Mouse (Mus musculus): ENCODE results near the gene Mcf2l. TPM values are rescaled to one million over a fixed set of nuclear protein-coding genes. Genes with fewer than 3 reads are reported as not detected.

Gene Mcf2l
- total and polyA plus RNA-seq, 2 experiments from 2014 or later, result 6.6 to 22.9 TPM

- ATAC-seq (ENCODE audit: insufficient read depth, low read depth), result no peak
These were observed 148.2 kb downstream of the Mcf2l start for GRCm38 (mm10) chr8:13021830-13022229.

GRCm38 (mm10) chr8:13025487-13026224 lies 152.1 kb downstream of the Mcf2l start, which contains the start of gene F7:
TSS of gene F7 (plus strand) at chr8:13026034.
- Histone ChIP-seq H3K4me2 (ENCODE audit: low read depth, low read length) (no peak within 1 kb of the TSS), H3K27ac (ENCODE audit: low read depth) (no peak within 1 kb of the TSS), H3K27me3 (ENCODE audit: control insufficient read depth, insufficient read depth, low read length) (no peaks in the 10 kb centered on the region), H3K4me1 (ENCODE audit: control insufficient read depth, insufficient read depth) (no peaks in the 10 kb centered on the region), H3K9me3 (replicated peaks; ENCODE audit: control insufficient read depth, low read length) (no peaks in the 10 kb centered on the region), H3K36me3 (replicated peaks; ENCODE audit: control insufficient read depth, insufficient read depth, low read length) (no peaks in the 10 kb centered on the region), H3K4me3 (ENCODE audit: low read depth, low read length) (no peak within 1 kb of the TSS), H3K9ac (replicated peaks; ENCODE audit: low read depth, low read length) (no peak within 1 kb of the TSS)
- ATAC-seq (ENCODE audit: insufficient read depth, low read depth), result no peak
- TF ChIP-seq EP300 (IDR thresholded peaks at IDR 0.05; ENCODE audit: low read depth), result no peak
- no peak for TF ChIP-seq CTCF (IDR thresholded peaks at IDR 0.05; ENCODE audit: low read depth)
- 60% methylated on average over 10 of the region's 10 CpGs for WGBS
- no peak for DNase-seq (ENCODE audit: low spot score)

More at GRCm38 (mm10) chr8:13021830-13022229, 148.2 kb downstream of the Mcf2l start:
- DNase-seq (ENCODE audit: low spot score), result no peak
- no peaks in the 10 kb centered on the region for H3K4me1 ChIP-seq (ENCODE audit: control insufficient read depth, insufficient read depth)
- H3K9ac ChIP-seq (replicated peaks; ENCODE audit: low read depth, low read length), result no peak overlapping the region
- TF ChIP-seq CTCF (IDR thresholded peaks at IDR 0.05; ENCODE audit: low read depth) (no peak), EP300 (IDR thresholded peaks at IDR 0.05; ENCODE audit: low read depth) (no peak)
- H3K36me3 ChIP-seq (replicated peaks; ENCODE audit: control insufficient read depth, insufficient read depth, low read length), result no peaks in the 10 kb centered on the region
- H3K27ac ChIP-seq (ENCODE audit: low read depth), result no peak overlapping the region
- no peaks in the 10 kb centered on the region for H3K27me3 ChIP-seq (ENCODE audit: control insufficient read depth, insufficient read depth, low read length)
- WGBS, result 89% methylated on average over 8 of the region's 8 CpGs
- no peak overlapping the region for H3K4me2 ChIP-seq (ENCODE audit: low read depth, low read length)
- H3K9me3 ChIP-seq (replicated peaks; ENCODE audit: control insufficient read depth, low read length), result no peaks in the 10 kb centered on the region
- no peak overlapping the region for H3K4me3 ChIP-seq (ENCODE audit: low read depth, low read length)

GRCm38 (mm10) chr8:13027615-13028014 lies 154.0 kb downstream of the Mcf2l start:
- H3K4me1 ChIP-seq (ENCODE audit: control insufficient read depth, insufficient read depth), result no peaks in the 10 kb centered on the region
- TF ChIP-seq CTCF (IDR thresholded peaks at IDR 0.05; ENCODE audit: low read depth) (no peak), EP300 (IDR thresholded peaks at IDR 0.05; ENCODE audit: low read depth) (no peak)
- H3K27me3 ChIP-seq (ENCODE audit: control insufficient read depth, insufficient read depth, low read length), result no peaks in the 10 kb centered on the region
- WGBS, result 77% methylated on average over 5 of the region's 5 CpGs
- H3K9ac ChIP-seq (replicated peaks; ENCODE audit: low read depth, low read length), result no peak overlapping the region
- no peak overlapping the region for H3K27ac ChIP-seq (ENCODE audit: low read depth)
- ATAC-seq (ENCODE audit: insufficient read depth, low read depth), result no peak
- no peak overlapping the region for H3K4me2 ChIP-seq (ENCODE audit: low read depth, low read length)
- H3K9me3 ChIP-seq (replicated peaks; ENCODE audit: control insufficient read depth, low read length), result no peaks in the 10 kb centered on the region
- H3K4me3 ChIP-seq (ENCODE audit: low read depth, low read length), result no peak overlapping the region
- DNase-seq (ENCODE audit: low spot score), result no peak
- no peaks in the 10 kb centered on the region for H3K36me3 ChIP-seq (replicated peaks; ENCODE audit: control insufficient read depth, insufficient read depth, low read length)

GRCm38 (mm10) chr8:13028482-13028881 lies 154.9 kb downstream of the Mcf2l start:
- TF ChIP-seq EP300 (IDR thresholded peaks at IDR 0.05; ENCODE audit: low read depth), result no peak
- no peak for TF ChIP-seq CTCF (IDR thresholded peaks at IDR 0.05; ENCODE audit: low read depth)
- Histone ChIP-seq H3K4me3 (ENCODE audit: low read depth, low read length) (no peak overlapping the region), H3K9ac (replicated peaks; ENCODE audit: low read depth, low read length) (no peak overlapping the region), H3K9me3 (replicated peaks; ENCODE audit: control insufficient read depth, low read length) (no peaks in the 10 kb centered on the region), H3K4me2 (ENCODE audit: low read depth, low read length) (no peak overlapping the region), H3K27ac (ENCODE audit: low read depth) (no peak overlapping the region), H3K36me3 (replicated peaks; ENCODE audit: control insufficient read depth, insufficient read depth, low read length) (no peaks in the 10 kb centered on the region), H3K27me3 (ENCODE audit: control insufficient read depth, insufficient read depth, low read length) (no peaks in the 10 kb centered on the region), H3K4me1 (ENCODE audit: control insufficient read depth, insufficient read depth) (no peaks in the 10 kb centered on the region)
- no peak for DNase-seq (ENCODE audit: low spot score)
- 74% methylated on average over 5 of the region's 5 CpGs for WGBS
- ATAC-seq (ENCODE audit: insufficient read depth, low read depth), result no peak

- Histone ChIP-seq H3K27me3 (ENCODE audit: control insufficient read depth, insufficient read depth, low read length) (no peaks in the 10 kb centered on the region), H3K4me2 (ENCODE audit: low read depth, low read length) (no peak overlapping the region), H3K4me3 (ENCODE audit: low read depth, low read length) (no peak overlapping the region), H3K9ac (replicated peaks; ENCODE audit: low read depth, low read length) (no peak overlapping the region), H3K4me1 (ENCODE audit: control insufficient read depth, insufficient read depth) (peaks cover 10% of the 10 kb centered on the region), H3K27ac (ENCODE audit: low read depth) (no peak overlapping the region), H3K36me3 (replicated peaks; ENCODE audit: control insufficient read depth, insufficient read depth, low read length) (no peaks in the 10 kb centered on the region), H3K9me3 (replicated peaks; ENCODE audit: control insufficient read depth, low read length) (no peaks in the 10 kb centered on the region)
- DNase-seq (ENCODE audit: low spot score), result peak; percentile 65
- peak; percentile 67 for ATAC-seq (ENCODE audit: insufficient read depth, low read depth)
- WGBS, result 52% methylated on average over 10 of the region's 10 CpGs
- no peak for TF ChIP-seq EP300 (IDR thresholded peaks at IDR 0.05; ENCODE audit: low read depth)
- no peak for TF ChIP-seq CTCF (IDR thresholded peaks at IDR 0.05; ENCODE audit: low read depth)
These were observed 162.8 kb downstream of the Mcf2l start for GRCm38 (mm10) chr8:13036346-13036812.

Measured in heart, postnatal 0 days (tissue).